Mouse (Mus musculus): ENCODE measurements around the gene Exoc7.

Exoc7 gene

GRCm38 (mm10) chr11:116307019-116307725 lies at the start of gene Exoc7:
Gene Exoc7, minus strand, starts transcription at chr11:116307233.
- WGBS = 72% methylated on average over 10 of the region's 10 CpGs

- WGBS = 54% methylated on average over 17 of the region's 17 CpGs
Measured at GRCm38 (mm10) chr11:116354521-116354920, 47.5 kb upstream of the Exoc7 start.

- WGBS = 91% methylated on average over 8 of the region's 8 CpGs
Measured at GRCm38 (mm10) chr11:116353535-116353934, 46.5 kb upstream of the Exoc7 start.

GRCm38 (mm10) chr11:116351294-116351693 lies 44.3 kb upstream of the Exoc7 start:
- WGBS = 89% methylated on average over 5 of the region's 5 CpGs

- whole genome bisulfite sequencing = 80% methylated on average over 5 of the region's 5 CpGs
Measured at GRCm38 (mm10) chr11:116347955-116348354, 40.9 kb upstream of the Exoc7 start.

- 79% methylated on average over 7 of the region's 7 CpGs for WGBS
Measured at GRCm38 (mm10) chr11:116347012-116347411, 40.0 kb upstream of the Exoc7 start.

- 66% methylated on average over 25 of the region's 25 CpGs for WGBS
Measured at GRCm38 (mm10) chr11:116342069-116342791, 35.2 kb upstream of the Exoc7 start.

GRCm38 (mm10) chr11:116337531-116337930 lies 30.5 kb upstream of the Exoc7 start:
- WGBS = 85% methylated on average over 6 of the region's 6 CpGs

GRCm38 (mm10) chr11:116337000-116337399 lies 30.0 kb upstream of the Exoc7 start:
- 60% methylated on average over 12 of the region's 12 CpGs for WGBS

- WGBS = 61% methylated on average over 4 of the region's 4 CpGs
Measured at GRCm38 (mm10) chr11:116336393-116336792, 29.4 kb upstream of the Exoc7 start.

- under 1% methylated on average over 61 of the region's 61 CpGs for WGBS
Measured at GRCm38 (mm10) chr11:116335244-116336036, 28.4 kb upstream of the Exoc7 start, which contains the start of gene Foxj1. Gene Foxj1, minus strand, starts transcription at chr11:116335399.

- WGBS = 27% methylated on average over 26 of the region's 26 CpGs
Measured at GRCm38 (mm10) chr11:116334417-116334782, 27.4 kb upstream of the Exoc7 start.

- whole genome bisulfite sequencing = 35% methylated on average over 31 of the region's 31 CpGs
Measured at GRCm38 (mm10) chr11:116333526-116334416, 26.7 kb upstream of the Exoc7 start.

GRCm38 (mm10) chr11:116332983-116333270 lies 25.9 kb upstream of the Exoc7 start:
- WGBS = 84% methylated on average over 3 of the region's 3 CpGs

- 53% methylated on average over 19 of the region's 19 CpGs for WGBS
Measured at GRCm38 (mm10) chr11:116332232-116332982, 25.4 kb upstream of the Exoc7 start.

GRCm38 (mm10) chr11:116330211-116330518 lies 23.1 kb upstream of the Exoc7 start:
- WGBS = 68% methylated on average over 7 of the region's 7 CpGs

- 60% methylated on average over 18 of the region's 18 CpGs for WGBS
Measured at GRCm38 (mm10) chr11:116329314-116330210, 22.5 kb upstream of the Exoc7 start.

- WGBS = 85% methylated on average over 7 of the region's 7 CpGs
Measured at GRCm38 (mm10) chr11:116326963-116327603, 20.1 kb upstream of the Exoc7 start.

Measured in cerebral cortex, adult 2 months (tissue).